Mouse (Mus musculus) G1E (cell line): Measurements from ENCODE around the gene Tmf1.

ENCODE experiments used
- CTCF ChIP-seq: IDR thresholded peaks from 2 replicates; pipeline ENCODE4 v1.5.1; 2012; ENCODE audit warnings: low read depth, low read length, inconsistent platforms, mixed read lengths
- GATA1 ChIP-seq: IDR thresholded peaks from 2 replicates; pipeline ENCODE4 v1.6.1; 2012; ENCODE audit warnings: borderline replicate concordance, low read length, inconsistent platforms, mixed read lengths

- TF ChIP-seq CTCF: no peak
- TF ChIP-seq GATA1: no peak
Observed at GRCm38 (mm10) chr6:97179367-97179828, 476 bp upstream of the Tmf1 start.
